Mouse (Mus musculus): ENCODE data around the gene Gm10491. TPM values are rescaled to one million over a fixed set of nuclear protein-coding genes. Genes with fewer than 3 reads are reported as not detected.

Gm10491 gene
- total RNA-seq, 2 experiments from 2014 or later: not detected

- peak; percentile 83 to 84 for DNase-seq
- intact Hi-C loops (cut with DNase I): loop anchor here (10.0 kb wide), 1 partner anchor 89 kb away; no protein-coding TSS in a partner anchor
These were observed 23.6 kb downstream of the Gm10491 start, which contains the start of gene Slc35a2 for GRCm38 (mm10) chrX:7883841-7884567. Gene Slc35a2, plus strand, starts transcription at chrX:7884028.

GRCm38 (mm10) chrX:7879819-7880218, 27.8 kb downstream of the Gm10491 start:
- intact Hi-C loops (cut with DNase I): loop anchor here (10.0 kb wide), 1 partner anchor 85 kb away; no protein-coding TSS in a partner anchor

GRCm38 (mm10) chrX:7878495-7878894, 29.1 kb downstream of the Gm10491 start:
- intact Hi-C loops (cut with DNase I): no loop called here
- DNase-seq: no peak

More at GRCm38 (mm10) chrX:7879819-7880218, 27.8 kb downstream of the Gm10491 start:
- DNase-seq: peak; percentile 39 to 40

GRCm38 (mm10) chrX:7878007-7878419, 29.6 kb downstream of the Gm10491 start, which contains the start of gene Pim2:
Gene Pim2, plus strand, starts transcription at chrX:7878262.
- DNase-seq: peak; percentile 57 to 61
- intact Hi-C loops (cut with DNase I): no loop called here

DNA sequence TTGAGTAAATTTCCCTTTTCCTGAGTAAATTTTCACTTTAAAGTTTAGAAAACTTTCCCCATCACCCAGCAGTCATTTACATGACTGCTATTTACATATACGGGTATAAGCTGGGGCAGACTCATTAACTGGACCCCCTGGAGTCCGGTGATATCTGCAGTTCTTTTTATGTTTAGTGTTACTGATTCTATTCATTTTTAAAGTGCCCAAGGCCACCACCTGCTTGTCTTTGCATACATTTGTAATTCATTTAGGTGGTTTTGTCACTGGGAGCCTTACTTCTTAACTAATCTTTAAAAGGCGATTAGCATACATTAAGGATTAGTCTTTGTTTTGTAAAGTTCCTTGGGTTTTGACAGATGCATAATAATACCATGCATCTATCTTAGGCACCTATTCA, 37.8 kb downstream of the Gm10491 start:
- intact Hi-C loops (cut with DNase I): no loop called here

GRCm38 (mm10) chrX:7868506-7868905, 39.1 kb downstream of the Gm10491 start:
- DNase-seq: no peak
- intact Hi-C loops (cut with DNase I): no loop called here

More for the DNA sequence above, 37.8 kb downstream of the Gm10491 start:
- DNase-seq: no peak

GRCm38 (mm10) chrX:7867141-7867540, 40.5 kb downstream of the Gm10491 start:
- DNase-seq: no peak
- intact Hi-C loops (cut with DNase I): no loop called here

- no peak for DNase-seq
- intact Hi-C loops (cut with DNase I): no loop called here
These were observed 41.8 kb downstream of the Gm10491 start for GRCm38 (mm10) chrX:7865786-7866185.

DNA sequence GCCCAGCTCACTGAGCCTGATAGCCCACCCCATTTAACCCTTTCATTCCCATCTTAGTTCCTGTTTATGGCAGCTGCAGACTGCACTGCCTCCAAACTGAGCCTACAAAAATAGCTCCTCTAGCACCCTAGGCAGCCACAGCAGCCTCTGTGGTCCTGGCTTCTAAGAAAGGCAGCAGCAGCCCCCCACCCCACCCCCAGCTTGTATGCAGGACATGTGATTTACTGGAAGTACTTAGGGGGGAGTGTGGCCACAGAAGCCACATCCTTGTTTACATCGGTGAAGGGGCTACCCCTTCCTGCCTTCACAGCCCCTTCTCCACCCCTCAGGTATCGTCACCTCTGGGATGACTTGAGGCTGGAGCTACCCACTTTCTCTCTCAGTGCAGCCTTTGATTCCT, 42.3 kb downstream of the Gm10491 start:
- intact Hi-C loops (cut with DNase I): no loop called here
- no peak for DNase-seq

DNA sequence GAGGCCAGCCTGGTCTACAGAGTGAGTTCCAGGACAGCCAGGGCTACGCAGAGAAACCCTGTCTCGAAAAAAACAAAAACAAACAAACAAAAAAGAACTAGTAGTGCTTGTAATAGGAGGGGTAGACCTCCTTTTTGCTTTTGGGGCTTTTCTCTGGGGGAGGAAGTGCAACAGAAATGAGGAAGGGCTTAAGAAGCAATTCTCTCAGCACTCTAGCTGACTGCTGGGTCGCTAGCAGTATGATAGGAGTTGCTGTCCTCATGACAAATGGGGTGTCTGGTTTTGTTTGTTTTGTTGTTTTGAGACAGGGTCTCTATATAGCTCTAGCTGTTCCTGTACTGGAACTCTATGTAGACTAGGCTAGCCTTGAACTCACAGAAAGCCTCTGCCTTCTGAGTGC, 43.1 kb downstream of the Gm10491 start:
- intact Hi-C loops (cut with DNase I): no loop called here
- DNase-seq: no peak

GRCm38 (mm10) chrX:7863181-7863580, 44.5 kb downstream of the Gm10491 start:
- intact Hi-C loops (cut with DNase I): no loop called here
- no peak for DNase-seq

DNA sequence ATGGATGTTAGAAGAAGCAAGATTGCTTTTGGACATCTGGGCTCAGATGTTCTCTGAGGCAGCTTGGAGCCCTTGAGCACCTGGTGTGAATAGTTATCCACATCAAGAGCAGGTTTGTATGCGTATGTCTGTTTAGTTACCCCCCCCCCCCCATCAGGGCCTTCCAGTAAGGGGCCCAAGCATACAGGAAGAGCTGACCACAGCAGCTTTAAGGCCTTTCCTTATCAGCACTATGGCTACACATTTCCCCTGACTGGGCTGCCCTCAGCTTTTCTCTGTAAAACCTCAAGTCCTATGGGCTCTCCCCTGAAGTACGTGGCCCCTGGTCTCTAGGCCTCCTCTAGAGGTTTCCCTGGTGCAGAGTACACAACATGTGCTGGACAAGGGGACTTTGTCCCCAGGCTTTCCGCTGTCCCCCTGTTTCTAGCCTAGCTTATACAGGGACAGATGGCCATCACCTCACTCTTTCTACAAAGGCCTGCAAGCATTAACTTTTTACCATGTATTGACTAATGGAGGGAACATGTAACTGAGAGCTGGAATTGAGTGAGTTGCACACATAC, 48.4 kb downstream of the Gm10491 start:
- intact Hi-C loops (cut with DNase I): no loop called here
- no peak for DNase-seq

Other genes starting within 250 kb of the Gm10491 start
- gene Plp2, start 236.4 kb downstream of the Gm10491 start, total RNA-seq (2021): 10 to 100 TPM; 48.4 to 62.1 TPM
- 10 to 100 TPM; 25.2 to 33.2 TPM for gene Magix, start 226.6 kb downstream of the Gm10491 start, total RNA-seq (2021)
- gene Gpkow, start 210.7 kb downstream of the Gm10491 start, total RNA-seq (2021): 10 to 100 TPM; 19.1 to 21.4 TPM
- 10 to 100 TPM; 46.3 to 55.4 TPM for gene Wdr45, start 193.5 kb downstream of the Gm10491 start, total RNA-seq (2021)
- gene Gm45208, start 185.6 kb downstream of the Gm10491 start, total RNA-seq (2021): under 1 TPM in 1 of 2 experiments, not detected in 1; 0.68 TPM
- 1 to 10 TPM; 5.4 to 5.7 TPM for gene Praf2, start 179.4 kb downstream of the Gm10491 start, total RNA-seq (2021)
- gene Ccdc120, start 156.9 kb downstream of the Gm10491 start, total RNA-seq (2021): 1 to 10 TPM in 1 of 2 experiments, under 1 TPM in 1; 0.42 to 1.8 TPM
- 10 to 100 TPM; 14.3 to 17.3 TPM for gene Tfe3, start 145.3 kb downstream of the Gm10491 start, total RNA-seq (2021)
- gene Gripap1, start 118.1 kb downstream of the Gm10491 start, total RNA-seq (2021): 10 to 100 TPM; 25.1 to 25.4 TPM
- under 1 TPM; 0.19 to 0.28 TPM for gene Kcnd1, start 85.5 kb downstream of the Gm10491 start, total RNA-seq (2021)
- gene Otud5, start 66.5 kb downstream of the Gm10491 start, total RNA-seq (2021): 10 to 100 TPM; 26.1 to 27.8 TPM
- 1 to 10 TPM; 2.4 to 3.3 TPM for gene Pim2, start 29.6 kb downstream of the Gm10491 start, total RNA-seq (2021)
- 10 to 100 TPM; 13.2 to 16.7 TPM for gene Slc35a2, start 23.8 kb downstream of the Gm10491 start, total RNA-seq (2021)
- 10 to 100 TPM; 22.2 to 22.4 TPM for gene Pqbp1, start 8.6 kb downstream of the Gm10491 start, total RNA-seq (2021)
- gene Timm17b, start 8.5 kb downstream of the Gm10491 start, total RNA-seq (2021): 10 to 100 TPM; 44.5 to 49.0 TPM
- gene Gm10490, start 1.7 kb upstream of the Gm10491 start, total RNA-seq (2021): not detected
- under 1 TPM in 1 of 2 experiments, not detected in 1; 0.25 TPM for gene Pcsk1n, start 12.0 kb upstream of the Gm10491 start, total RNA-seq (2021)
- gene Eras, start 20.8 kb upstream of the Gm10491 start, total RNA-seq (2021): not detected
- gene Hdac6, start 40.1 kb upstream of the Gm10491 start, total RNA-seq (2021): 10 to 100 TPM; 11.1 to 11.8 TPM
- under 1 TPM in 1 of 2 experiments, not detected in 1; 0.14 TPM for gene Gata1, start 70.2 kb upstream of the Gm10491 start, total RNA-seq (2021)
- gene Glod5, start 110.7 kb upstream of the Gm10491 start, total RNA-seq (2021): not detected
- 1 to 10 TPM; 4.8 to 5.1 TPM for gene Suv39h1, start 166.9 kb upstream of the Gm10491 start, total RNA-seq (2021)
- gene Was, start 182.7 kb upstream of the Gm10491 start, total RNA-seq (2021): 1 to 10 TPM; 1.9 to 2.5 TPM
- 10 to 100 TPM; 39.4 to 44.4 TPM for gene Wdr13, start 225.1 kb upstream of the Gm10491 start, total RNA-seq (2021)
- 10 to 100 TPM; 63.1 to 74.0 TPM for gene Rbm3, start 238.0 kb upstream of the Gm10491 start, total RNA-seq (2021)

Measured in heart, postnatal 36 days (tissue).